Mouse (Mus musculus): ENCODE results near the gene Nfil3. TPM values are rescaled to one million over a fixed set of nuclear protein-coding genes. Genes with fewer than 3 reads are reported as not detected.
A peak's percentile ranks its signal among the peaks of the same experiment; 100 is the strongest.

The Nfil3 gene
- polyA plus RNA-seq, 1 experiment from 2014 or later = 45.6 TPM

GRCm38 (mm10) chr13:52987880-52988279 lies 7.0 kb upstream of the Nfil3 start:
- H3K36me3 ChIP-seq (replicated peaks; ENCODE audit: control insufficient read depth, insufficient read depth) = no peaks in the 10 kb centered on the region
- no peak overlapping the region for H3K4me2 ChIP-seq (replicated peaks)
- H3K4me1 ChIP-seq (replicated peaks; ENCODE audit: control insufficient read depth, insufficient read depth, low read length) = no peaks in the 10 kb centered on the region
- no peak overlapping the region for H3K9ac ChIP-seq
- 73% methylated on average over 1 of the region's 1 CpGs for WGBS
- H3K27me3 ChIP-seq (ENCODE audit: control insufficient read depth, insufficient read depth, low read length) = 0 out of 2 replicates have a peak, but pooled peaks cover 3% of the 10 kb centered on the region
- H3K4me3 ChIP-seq (replicated peaks; ENCODE audit: low read length) = no peak overlapping the region
- no peaks in the 10 kb centered on the region for H3K9me3 ChIP-seq (ENCODE audit: control insufficient read depth, low read length)
- DNase-seq (ENCODE audit: low spot score) = no peak
- no peak for ATAC-seq (ENCODE audit: low FRiP score)
- H3K27ac ChIP-seq = no peak overlapping the region

DNA sequence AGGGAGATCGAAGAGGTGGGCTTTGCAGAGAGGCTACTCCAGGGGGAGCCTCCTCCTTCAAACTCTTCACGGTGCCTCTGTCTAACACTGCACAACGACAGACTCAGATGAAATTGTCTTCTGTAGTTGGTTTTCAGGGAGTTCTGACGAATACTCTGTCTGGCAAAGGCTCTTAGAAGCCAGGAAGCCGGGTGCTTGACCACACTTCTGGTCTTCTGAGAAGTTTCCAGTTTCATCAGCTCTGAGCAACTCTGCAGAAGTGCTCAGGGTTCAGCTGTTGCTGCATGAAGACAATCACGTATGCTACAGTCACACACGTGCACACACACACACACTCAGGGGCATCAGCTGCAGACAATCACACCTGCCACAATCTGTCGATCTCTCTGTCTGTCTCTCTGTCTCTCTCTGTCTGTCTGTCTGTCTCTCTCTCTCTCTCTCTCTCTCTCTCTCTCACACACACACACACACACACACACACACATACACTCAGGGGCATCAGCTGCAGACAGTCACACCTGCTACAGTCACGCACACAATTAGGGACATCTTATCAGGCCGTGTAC lies 5.4 kb upstream of the Nfil3 start:
- H3K4me2 ChIP-seq (replicated peaks) = no peak overlapping the region
- H3K4me3 ChIP-seq (replicated peaks; ENCODE audit: low read length) = no peak overlapping the region
- DNase-seq (ENCODE audit: low spot score) = no peak
- peaks cover 8% of the 10 kb centered on the region for H3K4me1 ChIP-seq (replicated peaks; ENCODE audit: control insufficient read depth, insufficient read depth, low read length)
- H3K9ac ChIP-seq = no peak overlapping the region
- no peak overlapping the region for H3K27ac ChIP-seq
- H3K9me3 ChIP-seq (ENCODE audit: control insufficient read depth, low read length) = no peaks in the 10 kb centered on the region
- WGBS = 76% methylated on average over 10 of the region's 10 CpGs
- ATAC-seq (ENCODE audit: low FRiP score) = no peak
- H3K36me3 ChIP-seq (replicated peaks; ENCODE audit: control insufficient read depth, insufficient read depth) = no peaks in the 10 kb centered on the region
- 0 out of 2 replicates have a peak, but pooled peaks cover 3% of the 10 kb centered on the region for H3K27me3 ChIP-seq (ENCODE audit: control insufficient read depth, insufficient read depth, low read length)

DNA sequence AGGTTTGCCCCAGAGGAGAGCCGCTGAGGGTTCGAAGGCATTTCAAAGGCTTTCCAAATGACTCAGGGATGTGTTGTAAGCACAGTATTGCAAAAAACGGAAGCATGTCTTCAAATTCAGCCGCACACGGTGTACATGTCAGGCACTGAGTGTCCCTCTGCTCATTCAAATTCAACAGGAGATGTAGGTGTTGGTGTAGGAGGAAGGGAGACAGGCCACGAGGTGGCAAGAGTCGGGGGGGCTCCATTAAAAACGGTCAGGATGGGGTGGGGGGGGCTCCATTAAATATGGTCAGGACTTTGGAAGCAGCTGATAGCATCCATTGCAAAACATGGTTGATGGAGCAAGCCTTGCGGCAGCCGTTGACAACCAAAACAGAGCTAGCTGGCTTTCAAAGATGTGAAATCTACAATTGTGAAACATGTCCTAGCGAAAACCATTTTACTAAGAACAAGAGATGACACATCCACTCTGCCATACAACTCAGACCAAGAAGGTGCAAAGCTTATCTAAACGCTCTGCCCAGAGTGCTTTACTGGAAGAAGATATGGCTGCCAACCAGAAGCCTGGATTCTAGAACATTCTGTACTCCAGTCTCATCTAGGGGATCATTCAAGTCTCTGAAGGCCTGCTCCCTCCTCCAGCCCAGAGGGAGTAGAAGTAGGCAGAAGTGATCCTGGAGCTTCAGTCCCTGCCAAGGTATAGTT lies 4.8 kb upstream of the Nfil3 start:
- 0 out of 2 replicates have a peak, but pooled peaks cover 3% of the 10 kb centered on the region for H3K27me3 ChIP-seq (ENCODE audit: control insufficient read depth, insufficient read depth, low read length)
- no peak overlapping the region for H3K4me2 ChIP-seq (replicated peaks)
- H3K9me3 ChIP-seq (ENCODE audit: control insufficient read depth, low read length) = no peaks in the 10 kb centered on the region
- H3K4me1 ChIP-seq (replicated peaks; ENCODE audit: control insufficient read depth, insufficient read depth, low read length) = peaks cover 8% of the 10 kb centered on the region
- no peak overlapping the region for H3K9ac ChIP-seq
- H3K36me3 ChIP-seq (replicated peaks; ENCODE audit: control insufficient read depth, insufficient read depth) = no peaks in the 10 kb centered on the region
- no peak overlapping the region for H3K27ac ChIP-seq
- H3K4me3 ChIP-seq (replicated peaks; ENCODE audit: low read length) = no peak overlapping the region
- ATAC-seq (ENCODE audit: low FRiP score) (no peak), DNase-seq (ENCODE audit: low spot score) (no peak)
- WGBS = 86% methylated on average over 12 of the region's 12 CpGs

DNA sequence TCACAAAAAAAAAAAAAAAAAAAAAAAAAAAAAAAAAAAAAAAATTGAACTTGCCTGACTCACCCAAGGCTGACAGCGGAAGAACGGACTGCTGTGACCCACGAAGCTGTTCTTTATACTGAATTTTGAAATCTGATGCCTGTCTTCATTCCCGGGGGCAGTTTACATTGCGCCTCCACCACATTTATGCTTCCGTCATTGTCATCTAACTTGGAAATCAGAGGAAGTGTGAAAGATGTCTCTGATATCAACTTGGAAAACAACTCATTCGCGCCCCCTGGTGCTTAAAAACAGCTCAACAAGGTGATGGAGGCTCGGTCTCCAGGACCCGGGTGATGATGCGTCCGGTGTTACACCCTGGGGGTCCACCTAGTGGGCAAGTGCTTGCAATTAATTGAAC lies 1.8 kb upstream of the Nfil3 start:
- H3K9me3 ChIP-seq (ENCODE audit: control insufficient read depth, low read length) = no peaks in the 10 kb centered on the region
- ATAC-seq (ENCODE audit: low FRiP score) (no peak), DNase-seq (ENCODE audit: low spot score) (peak; percentile 94)
- H3K27ac ChIP-seq = no peak overlapping the region
- H3K9ac ChIP-seq = no peak overlapping the region
- H3K4me1 ChIP-seq (replicated peaks; ENCODE audit: control insufficient read depth, insufficient read depth, low read length) = peaks cover 9% of the 10 kb centered on the region
- under 1% methylated on average over 12 of the region's 12 CpGs for WGBS
- H3K4me3 ChIP-seq (replicated peaks; ENCODE audit: low read length) = 0 out of 2 replicates have a peak overlapping the region, but pooled peaks have one; percentile 7
- H3K4me2 ChIP-seq (replicated peaks) = peak overlapping the region; percentile 96
- H3K36me3 ChIP-seq (replicated peaks; ENCODE audit: control insufficient read depth, insufficient read depth) = no peaks in the 10 kb centered on the region
- H3K27me3 ChIP-seq (ENCODE audit: control insufficient read depth, insufficient read depth, low read length) = 0 out of 2 replicates have a peak, but pooled peaks cover 3% of the 10 kb centered on the region

- H3K9ac ChIP-seq = peak overlapping the region; percentile 99
Observed at GRCm38 (mm10) chr13:52981441-52982281, 788 bp upstream of the Nfil3 start.

DNA sequence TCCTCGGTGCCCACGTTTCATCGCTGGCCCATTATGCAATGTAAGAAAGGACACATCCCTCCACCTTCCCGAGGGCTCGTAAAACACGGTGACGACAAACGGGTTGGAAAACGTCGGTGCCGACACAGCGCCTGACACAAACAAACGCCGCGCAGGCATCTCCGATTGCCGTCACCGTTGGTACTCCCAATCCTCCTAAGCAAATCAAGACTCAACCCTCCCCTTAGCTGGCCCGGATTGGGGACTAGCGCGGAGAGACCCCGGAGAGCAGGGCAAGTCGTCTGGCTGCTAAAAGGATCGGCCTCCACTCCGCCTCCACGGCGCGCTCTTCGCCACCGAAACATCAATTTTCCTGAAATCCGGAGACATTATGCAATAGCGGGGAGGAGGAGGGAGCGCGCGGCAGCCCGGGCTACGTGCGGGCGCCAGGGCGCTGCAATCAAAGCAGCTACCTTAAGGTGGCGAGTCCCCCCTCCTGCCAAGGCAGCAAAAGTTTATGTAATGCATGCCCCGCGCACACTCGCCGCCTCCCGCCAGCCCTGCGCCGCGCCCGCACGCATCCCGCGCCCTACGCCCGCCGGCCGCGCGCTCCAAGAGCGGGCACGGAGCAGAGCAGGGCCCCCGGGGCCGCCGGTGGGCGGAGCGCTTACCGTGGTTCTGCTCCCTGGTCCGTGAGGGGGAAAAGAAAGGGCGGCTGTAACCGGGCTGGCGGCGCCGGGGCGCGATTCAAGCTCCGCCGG lies 492 bp downstream of the Nfil3 start:
- Histone ChIP-seq H3K27ac (peak overlapping the region; percentile 99), H3K4me1 (replicated peaks; ENCODE audit: control insufficient read depth, insufficient read depth, low read length) (peaks cover 32% of the 10 kb centered on the region), H3K27me3 (ENCODE audit: control insufficient read depth, insufficient read depth, low read length) (no peaks in the 10 kb centered on the region), H3K9ac (peak overlapping the region; percentile 99), H3K9me3 (ENCODE audit: control insufficient read depth, low read length) (no peaks in the 10 kb centered on the region), H3K4me3 (replicated peaks; ENCODE audit: low read length) (peak overlapping the region; percentile 93), H3K4me2 (replicated peaks) (peak overlapping the region; percentile 96), H3K36me3 (replicated peaks; ENCODE audit: control insufficient read depth, insufficient read depth) (no peaks in the 10 kb centered on the region)
- DNase-seq (ENCODE audit: low spot score) (peak; percentile 80), ATAC-seq (ENCODE audit: low FRiP score) (peak; percentile 82)
- WGBS = under 1% methylated on average over 74 of the region's 77 CpGs

More at GRCm38 (mm10) chr13:52981441-52982281, 788 bp upstream of the Nfil3 start:
- Histone ChIP-seq H3K27ac (peak overlapping the region; percentile 99), H3K9me3 (ENCODE audit: control insufficient read depth, low read length) (no peaks in the 10 kb centered on the region), H3K4me2 (replicated peaks) (peak overlapping the region; percentile 96), H3K4me1 (replicated peaks; ENCODE audit: control insufficient read depth, insufficient read depth, low read length) (peaks cover 20% of the 10 kb centered on the region), H3K36me3 (replicated peaks; ENCODE audit: control insufficient read depth, insufficient read depth) (no peaks in the 10 kb centered on the region), H3K27me3 (ENCODE audit: control insufficient read depth, insufficient read depth, low read length) (no peaks in the 10 kb centered on the region), H3K4me3 (replicated peaks; ENCODE audit: low read length) (peak overlapping the region; percentile 93)
- DNase-seq (ENCODE audit: low spot score) (peak; percentile 52), ATAC-seq (ENCODE audit: low FRiP score) (peak; percentile 7; the same call in 1 of the 2 replicates)
- 2% methylated on average over 51 of the region's 51 CpGs for WGBS

- Histone ChIP-seq H3K27ac (peak overlapping the region; percentile 99), H3K27me3 (ENCODE audit: control insufficient read depth, insufficient read depth, low read length) (no peaks in the 10 kb centered on the region), H3K9me3 (ENCODE audit: control insufficient read depth, low read length) (no peaks in the 10 kb centered on the region), H3K4me3 (replicated peaks; ENCODE audit: low read length) (peak overlapping the region; percentile 93), H3K4me1 (replicated peaks; ENCODE audit: control insufficient read depth, insufficient read depth, low read length) (peaks cover 40% of the 10 kb centered on the region), H3K36me3 (replicated peaks; ENCODE audit: control insufficient read depth, insufficient read depth) (no peaks in the 10 kb centered on the region), H3K4me2 (replicated peaks) (peak overlapping the region; percentile 96), H3K9ac (peak overlapping the region; percentile 99)
- DNase-seq (ENCODE audit: low spot score) = peak; percentile 61
- no peak for ATAC-seq (ENCODE audit: low FRiP score)
- WGBS = under 1% methylated on average over 22 of the region's 22 CpGs
Observed at GRCm38 (mm10) chr13:52979331-52980051, 1.4 kb downstream of the Nfil3 start.

DNA sequence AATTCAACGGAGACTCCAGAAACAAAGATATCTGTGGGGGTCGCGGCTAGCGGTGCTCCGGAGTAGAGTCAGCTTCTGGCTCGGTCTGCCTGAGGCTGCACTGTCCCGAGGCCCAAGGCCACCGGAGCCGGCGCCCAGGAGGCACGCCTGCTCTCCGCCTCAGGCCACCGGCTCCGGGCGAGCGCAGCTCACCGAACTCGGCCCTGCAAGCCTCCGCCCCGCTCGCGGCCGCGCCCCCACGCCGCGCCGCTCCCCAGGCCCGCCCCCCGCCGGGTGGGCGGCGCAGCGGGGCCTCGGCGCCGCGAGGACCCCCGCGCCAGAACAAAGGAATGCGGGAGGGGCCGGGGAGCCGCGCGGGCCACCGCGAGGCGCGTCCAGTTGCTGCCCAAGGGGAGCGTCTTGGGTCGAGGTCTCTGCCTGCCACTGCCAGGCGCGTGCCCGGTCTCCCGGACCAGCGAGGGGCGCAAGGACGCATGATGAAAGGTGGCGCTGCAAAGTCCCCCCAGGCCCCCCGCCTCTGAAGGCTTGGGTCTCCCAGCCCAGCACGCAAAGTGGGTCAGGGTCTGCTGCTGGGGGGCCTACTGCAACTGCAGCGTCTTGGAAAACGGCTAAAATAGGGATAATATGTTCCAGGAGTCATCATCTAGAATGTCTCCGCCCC lies 2.4 kb downstream of the Nfil3 start:
- WGBS = under 1% methylated on average over 54 of the region's 64 CpGs
- ATAC-seq (ENCODE audit: low FRiP score) = no peak; the same call in 1 of the 2 replicates
- Histone ChIP-seq H3K27me3 (ENCODE audit: control insufficient read depth, insufficient read depth, low read length) (no peaks in the 10 kb centered on the region), H3K27ac (peak overlapping the region; percentile 99), H3K4me2 (replicated peaks) (peak overlapping the region; percentile 96), H3K9ac (peak overlapping the region; percentile 99), H3K4me1 (replicated peaks; ENCODE audit: control insufficient read depth, insufficient read depth, low read length) (peaks cover 41% of the 10 kb centered on the region), H3K4me3 (replicated peaks; ENCODE audit: low read length) (peak overlapping the region; percentile 93), H3K36me3 (replicated peaks; ENCODE audit: control insufficient read depth, insufficient read depth) (no peaks in the 10 kb centered on the region), H3K9me3 (ENCODE audit: control insufficient read depth, low read length) (no peaks in the 10 kb centered on the region)
- DNase-seq (ENCODE audit: low spot score) = peak; percentile 56
